Mouse (Mus musculus): ENCODE results near the gene Wdr86.
"Not testable (repeated sequence)": the region's sequence is repeated elsewhere in the genome, so short reads cannot be mapped to it uniquely, and the experiment has no call there.

Gene Wdr86

GRCm38 (mm10) chr5:24719852-24720251, 10.7 kb downstream of the Wdr86 start:
- no peaks in the 10 kb centered on the region for H3K36me3 ChIP-seq (ENCODE audit: control insufficient read depth, insufficient read depth, low read length, poor library complexity, severe bottlenecking)
- no peak for DNase-seq (ENCODE audit: low read depth, low spot score)

GRCm38 (mm10) chr5:24718076-24718475, 12.5 kb downstream of the Wdr86 start:
- DNase-seq (ENCODE audit: low read depth, low spot score), result no peak

More at GRCm38 (mm10) chr5:24719852-24720251, 10.7 kb downstream of the Wdr86 start:
- no peaks in the 10 kb centered on the region for H3K27me3 ChIP-seq (ENCODE audit: control insufficient read depth, insufficient read depth, low read length, poor library complexity, severe bottlenecking)

GRCm38 (mm10) chr5:24713987-24714386, 16.5 kb downstream of the Wdr86 start:
- Histone ChIP-seq H3K27me3 (ENCODE audit: control insufficient read depth, insufficient read depth, low read length, poor library complexity, severe bottlenecking) (no peaks in the 10 kb centered on the region), H3K36me3 (ENCODE audit: control insufficient read depth, insufficient read depth, low read length, poor library complexity, severe bottlenecking) (peaks cover 11% of the 10 kb centered on the region; the same call in 1 of the 2 replicates)
- no peak for DNase-seq (ENCODE audit: low read depth, low spot score)

More at GRCm38 (mm10) chr5:24718076-24718475, 12.5 kb downstream of the Wdr86 start:
- no peaks in the 10 kb centered on the region for H3K36me3 ChIP-seq (ENCODE audit: control insufficient read depth, insufficient read depth, low read length, poor library complexity, severe bottlenecking)
- H3K27me3 ChIP-seq (ENCODE audit: control insufficient read depth, insufficient read depth, low read length, poor library complexity, severe bottlenecking), result no peaks in the 10 kb centered on the region

- Histone ChIP-seq H3K27me3 (ENCODE audit: control insufficient read depth, insufficient read depth, low read length, poor library complexity, severe bottlenecking) (no peaks in the 10 kb centered on the region), H3K36me3 (ENCODE audit: control insufficient read depth, insufficient read depth, low read length, poor library complexity, severe bottlenecking) (peaks cover 15% of the 10 kb centered on the region; the same call in 1 of the 2 replicates)
- DNase-seq (ENCODE audit: low read depth, low spot score), result no peak
Observed at GRCm38 (mm10) chr5:24713199-24713598, 17.3 kb downstream of the Wdr86 start.

- Histone ChIP-seq H3K36me3 (ENCODE audit: control insufficient read depth, insufficient read depth, low read length, poor library complexity, severe bottlenecking) (peaks cover 20% of the 10 kb centered on the region; the same call in 1 of the 2 replicates), H3K27me3 (ENCODE audit: control insufficient read depth, insufficient read depth, low read length, poor library complexity, severe bottlenecking) (no peaks in the 10 kb centered on the region)
- DNase-seq (ENCODE audit: low read depth, low spot score), result no peak
Observed at GRCm38 (mm10) chr5:24711615-24712014, 18.9 kb downstream of the Wdr86 start.

- H3K36me3 ChIP-seq (ENCODE audit: control insufficient read depth, insufficient read depth, low read length, poor library complexity, severe bottlenecking), result peaks cover 32% of the 10 kb centered on the region
- H3K27me3 ChIP-seq (ENCODE audit: control insufficient read depth, insufficient read depth, low read length, poor library complexity, severe bottlenecking), result no peaks in the 10 kb centered on the region
- DNase-seq (ENCODE audit: low read depth, low spot score), result no peak
Observed at GRCm38 (mm10) chr5:24709962-24710361, 20.6 kb downstream of the Wdr86 start.

GRCm38 (mm10) chr5:24704615-24705014, 25.9 kb downstream of the Wdr86 start:
- DNase-seq (ENCODE audit: low read depth, low spot score), result no peak
- Histone ChIP-seq H3K36me3 (ENCODE audit: control insufficient read depth, insufficient read depth, low read length, poor library complexity, severe bottlenecking) (peaks cover 30% of the 10 kb centered on the region), H3K27me3 (ENCODE audit: control insufficient read depth, insufficient read depth, low read length, poor library complexity, severe bottlenecking) (no peaks in the 10 kb centered on the region)

GRCm38 (mm10) chr5:24701271-24701670, 29.3 kb downstream of the Wdr86 start:
- no peak for DNase-seq (ENCODE audit: low read depth, low spot score)
- peaks cover 24% of the 10 kb centered on the region for H3K36me3 ChIP-seq (ENCODE audit: control insufficient read depth, insufficient read depth, low read length, poor library complexity, severe bottlenecking)
- H3K27me3 ChIP-seq (ENCODE audit: control insufficient read depth, insufficient read depth, low read length, poor library complexity, severe bottlenecking), result no peaks in the 10 kb centered on the region

- Histone ChIP-seq H3K36me3 (ENCODE audit: control insufficient read depth, insufficient read depth, low read length, poor library complexity, severe bottlenecking) (peaks cover 25% of the 10 kb centered on the region), H3K27me3 (ENCODE audit: control insufficient read depth, insufficient read depth, low read length, poor library complexity, severe bottlenecking) (no peaks in the 10 kb centered on the region)
- no peak for DNase-seq (ENCODE audit: low read depth, low spot score)
Observed at GRCm38 (mm10) chr5:24696704-24697103, 33.8 kb downstream of the Wdr86 start.

GRCm38 (mm10) chr5:24687696-24688095, 42.8 kb downstream of the Wdr86 start:
- Histone ChIP-seq H3K27me3 (ENCODE audit: control insufficient read depth, insufficient read depth, low read length, poor library complexity, severe bottlenecking) (no peaks in the 10 kb centered on the region), H3K36me3 (ENCODE audit: control insufficient read depth, insufficient read depth, low read length, poor library complexity, severe bottlenecking) (peaks cover 7% of the 10 kb centered on the region)
- DNase-seq (ENCODE audit: low read depth, low spot score), result peak; percentile 85

- peak; percentile 25 for DNase-seq (ENCODE audit: low read depth, low spot score)
- H3K27me3 ChIP-seq (ENCODE audit: control insufficient read depth, insufficient read depth, low read length, poor library complexity, severe bottlenecking); H3K36me3 ChIP-seq (ENCODE audit: control insufficient read depth, insufficient read depth, low read length, poor library complexity, severe bottlenecking): not testable (repeated sequence)
Observed at GRCm38 (mm10) chr5:24686671-24687420, 43.7 kb downstream of the Wdr86 start.

GRCm38 (mm10) chr5:24686176-24686575, 44.4 kb downstream of the Wdr86 start:
- no peaks in the 10 kb centered on the region for H3K27me3 ChIP-seq (ENCODE audit: control insufficient read depth, insufficient read depth, low read length, poor library complexity, severe bottlenecking)
- DNase-seq (ENCODE audit: low read depth, low spot score), result peak; percentile 84

GRCm38 (mm10) chr5:24685366-24686093, 45.0 kb downstream of the Wdr86 start, which contains the start of gene Nub1:
Nub1 (plus strand) TSS chr5:24685532.
- H3K36me3 ChIP-seq (ENCODE audit: control insufficient read depth, insufficient read depth, low read length, poor library complexity, severe bottlenecking), result peaks cover 2% of the 10 kb centered on the region
- peak; percentile 100 for DNase-seq (ENCODE audit: low read depth, low spot score)
- H3K27me3 ChIP-seq (ENCODE audit: control insufficient read depth, insufficient read depth, low read length, poor library complexity, severe bottlenecking), result no peaks in the 10 kb centered on the region

More at GRCm38 (mm10) chr5:24686176-24686575, 44.4 kb downstream of the Wdr86 start:
- H3K36me3 ChIP-seq (ENCODE audit: control insufficient read depth, insufficient read depth, low read length, poor library complexity, severe bottlenecking), result peaks cover 4% of the 10 kb centered on the region

GRCm38 (mm10) chr5:24684578-24685365, 45.8 kb downstream of the Wdr86 start:
- peak; percentile 22 for DNase-seq (ENCODE audit: low read depth, low spot score)
- no peaks in the 10 kb centered on the region for H3K27me3 ChIP-seq (ENCODE audit: control insufficient read depth, insufficient read depth, low read length, poor library complexity, severe bottlenecking)
- peaks cover 2% of the 10 kb centered on the region; the same call in 1 of the 2 replicates for H3K36me3 ChIP-seq (ENCODE audit: control insufficient read depth, insufficient read depth, low read length, poor library complexity, severe bottlenecking)
